Mouse (Mus musculus) lung, postnatal 14 days (tissue): ENCODE results near the gene 1700030K09Rik.

Experiments used
- DNase-seq: peaks from one replicate; pipeline ENCODE4 v3.0.0; 2021

1700030K09Rik gene

GRCm38 (mm10) chr8:72443338-72443993 is at the start of gene 1700030K09Rik, which contains the start of gene Calr3:
TSS of gene 1700030K09Rik (plus strand) at chr8:72443880.
TSS of gene Calr3 (minus strand) at chr8:72443870.
- DNase-seq, result peak; percentile 99

- no peak for DNase-seq
These were observed 42.3 kb upstream of the 1700030K09Rik start for GRCm38 (mm10) chr8:72401381-72401780.

- no peak for DNase-seq
These were observed 40.7 kb upstream of the 1700030K09Rik start for GRCm38 (mm10) chr8:72402981-72403380.

DNA sequence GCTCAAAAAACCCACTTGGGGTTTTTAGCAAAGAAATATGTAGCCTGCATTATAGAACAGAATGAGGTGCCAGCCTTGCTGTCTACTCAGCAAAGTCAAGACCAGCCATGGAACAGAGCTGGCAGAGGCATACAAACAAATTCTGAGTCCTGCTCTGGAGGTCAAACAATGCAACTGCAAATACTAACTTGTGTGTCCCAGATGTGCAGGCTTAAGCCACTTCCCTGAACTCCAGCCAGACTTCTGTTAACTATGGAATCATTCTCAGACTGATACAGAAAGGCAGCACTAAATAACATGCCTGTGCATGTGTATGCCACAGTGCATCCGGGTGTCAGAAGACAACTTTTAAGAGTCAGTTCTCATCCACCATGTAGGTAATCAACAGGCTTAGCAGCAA is 35.8 kb upstream of the 1700030K09Rik start:
- DNase-seq, result no peak

DNA sequence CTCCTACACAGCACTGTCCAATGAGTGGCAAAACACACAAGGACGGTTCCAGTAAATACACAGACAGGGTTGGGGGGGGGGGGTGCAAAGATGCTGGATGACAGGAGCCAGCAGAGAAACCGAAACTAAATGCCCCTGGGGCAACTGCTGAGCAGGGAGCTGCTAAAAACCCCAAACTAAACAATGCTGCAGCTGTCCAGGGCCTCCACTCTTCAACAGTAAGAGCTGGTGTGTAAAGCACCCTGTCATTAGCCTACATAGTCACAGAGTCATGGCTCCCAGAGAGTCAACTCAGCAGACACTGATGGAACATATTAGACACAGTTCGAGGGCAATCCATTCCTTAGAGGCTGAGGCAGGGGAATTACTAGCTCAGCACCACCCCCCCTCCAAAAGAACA is 34.2 kb upstream of the 1700030K09Rik start:
- DNase-seq, result no peak

DNA sequence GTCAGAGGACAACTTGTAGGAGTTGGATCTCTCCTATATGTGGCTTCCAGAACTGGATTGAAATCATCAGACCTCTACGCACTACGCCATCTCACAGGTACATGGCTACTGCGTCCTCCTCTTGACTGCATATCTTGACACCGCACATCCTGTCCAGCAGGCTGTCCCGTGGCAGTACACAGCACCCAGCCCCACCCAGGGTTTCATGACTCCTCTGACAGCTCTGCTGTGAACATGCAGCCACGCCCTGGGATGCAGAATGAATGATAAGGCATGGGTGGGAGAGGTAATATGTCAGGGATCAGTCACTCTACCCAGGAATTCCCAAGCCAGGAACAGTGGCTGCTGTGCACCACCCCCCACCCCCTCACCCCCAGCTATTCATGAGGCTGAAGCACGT is 29.8 kb upstream of the 1700030K09Rik start:
- DNase-seq, result no peak

DNA sequence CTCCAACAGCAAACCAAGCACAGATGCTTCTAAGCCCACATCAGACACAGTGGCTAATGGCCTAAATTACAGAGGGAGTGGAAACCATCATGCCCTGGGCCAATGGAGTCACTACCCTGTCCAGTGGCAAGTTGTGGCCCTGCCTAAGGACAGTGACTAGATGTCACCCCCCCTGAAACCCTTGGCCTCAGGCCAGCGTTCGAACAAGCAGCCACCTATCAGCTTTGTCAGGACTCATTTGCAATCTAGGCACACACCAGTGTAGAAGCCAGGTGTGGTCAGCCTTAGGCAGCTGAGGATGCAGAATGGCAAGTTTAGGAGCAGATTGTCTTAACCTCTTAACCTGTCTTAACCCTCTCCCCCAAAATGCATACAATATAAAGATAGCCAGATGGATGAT is 28.4 kb upstream of the 1700030K09Rik start:
- DNase-seq, result no peak

DNA sequence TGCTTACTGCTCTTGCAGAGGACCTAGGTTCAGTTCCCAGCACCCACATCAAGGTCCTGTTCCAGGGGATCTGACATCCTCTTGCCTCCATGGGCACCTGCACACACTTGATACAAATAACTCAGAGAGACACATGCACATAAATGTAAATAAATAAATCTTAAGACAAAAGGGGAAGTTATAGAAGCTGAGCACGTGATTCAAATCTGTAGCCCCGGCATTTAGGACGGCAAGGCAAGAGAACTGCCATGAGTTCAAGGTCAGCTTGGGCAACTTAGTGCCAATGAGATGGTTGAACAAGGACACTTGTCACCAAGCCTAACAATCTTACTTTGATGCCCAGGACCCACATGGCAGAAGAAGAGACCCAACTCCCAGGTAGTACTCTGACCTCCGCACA is 25.6 kb upstream of the 1700030K09Rik start:
- no peak for DNase-seq

GRCm38 (mm10) chr8:72420571-72421361 is 22.9 kb upstream of the 1700030K09Rik start:
- DNase-seq, result peak; percentile 46

DNA sequence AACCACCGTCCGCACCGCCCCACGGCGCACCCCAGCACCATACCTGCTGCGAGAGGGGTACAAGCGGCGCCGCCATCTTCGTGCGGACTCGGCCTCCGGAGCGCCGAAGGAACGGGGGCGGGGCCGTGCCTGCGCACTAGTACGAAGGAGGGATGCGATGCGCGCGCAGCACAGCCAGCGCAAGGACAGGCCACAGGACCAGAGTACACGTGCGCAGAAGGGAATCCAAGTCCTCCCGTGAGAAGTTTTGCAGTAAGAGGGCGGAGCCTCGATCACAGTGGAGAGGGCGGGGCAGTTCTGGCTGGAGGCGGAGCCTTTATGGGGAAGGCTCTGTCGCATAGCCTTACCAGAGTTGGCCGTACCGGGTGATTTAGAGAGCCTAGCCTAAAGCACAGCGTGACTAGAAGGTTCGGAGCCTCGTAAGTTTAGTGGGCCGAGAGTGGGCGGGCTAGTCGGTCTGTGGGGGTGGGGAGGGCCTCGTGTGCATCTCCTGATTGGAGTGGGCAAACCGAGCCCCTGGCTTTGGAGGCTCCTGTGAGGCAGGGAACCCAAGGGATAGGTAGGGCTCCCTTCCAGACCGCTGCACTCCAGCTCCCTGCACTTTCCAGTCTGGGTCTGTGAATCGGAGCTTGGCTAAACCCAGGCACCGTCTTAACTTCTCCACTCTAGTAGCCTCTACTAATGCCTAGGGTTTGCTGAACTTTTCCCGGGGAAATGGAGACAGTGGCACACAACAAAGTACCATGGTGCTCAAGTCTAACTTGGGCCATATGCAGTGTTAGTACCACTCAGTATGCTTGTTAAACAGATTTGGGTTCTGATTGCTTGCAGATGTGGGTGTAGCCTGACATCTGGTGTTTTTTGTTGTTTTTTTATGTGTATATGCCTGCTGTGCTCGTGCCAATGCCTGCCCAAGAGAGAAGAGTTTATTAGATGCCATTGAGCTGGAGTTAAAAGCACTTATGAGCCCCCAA is 22.0 kb upstream of the 1700030K09Rik start, which contains the start of gene Eps15l1:
Gene Eps15l1 (minus strand): TSS at position 99 of the 974 bp plus-strand sequence.
- DNase-seq, result peak; percentile 99

- DNase-seq, result no peak
These were observed 20.8 kb upstream of the 1700030K09Rik start for GRCm38 (mm10) chr8:72422926-72423325.

GRCm38 (mm10) chr8:72429676-72430075 is 14.0 kb upstream of the 1700030K09Rik start:
- peak; percentile 43 for DNase-seq

DNA sequence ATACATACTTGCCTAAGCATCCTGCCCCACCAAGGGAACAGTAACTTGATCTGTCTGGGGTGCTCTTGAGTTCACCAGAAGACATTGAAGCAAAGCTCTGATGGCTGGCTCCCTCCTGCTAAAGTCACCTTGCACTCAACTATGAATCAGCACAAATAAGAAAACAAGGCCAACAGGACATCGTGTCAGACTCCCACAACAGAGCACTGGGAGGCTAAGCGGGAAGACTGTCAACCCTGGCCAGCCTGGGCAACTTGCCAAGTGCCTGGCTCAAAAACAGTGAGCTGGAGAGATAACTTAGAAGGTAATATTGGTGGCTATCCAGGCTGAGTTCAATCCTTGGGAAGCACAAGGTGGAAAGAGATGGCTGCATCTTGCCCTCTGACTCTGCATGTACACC is 8.7 kb upstream of the 1700030K09Rik start:
- DNase-seq, result peak; percentile 29

GRCm38 (mm10) chr8:72438248-72439015 is 5.2 kb upstream of the 1700030K09Rik start:
- no peak for DNase-seq

GRCm38 (mm10) chr8:72443994-72444350 is 292 bp downstream of the 1700030K09Rik start:
- no peak for DNase-seq

DNA sequence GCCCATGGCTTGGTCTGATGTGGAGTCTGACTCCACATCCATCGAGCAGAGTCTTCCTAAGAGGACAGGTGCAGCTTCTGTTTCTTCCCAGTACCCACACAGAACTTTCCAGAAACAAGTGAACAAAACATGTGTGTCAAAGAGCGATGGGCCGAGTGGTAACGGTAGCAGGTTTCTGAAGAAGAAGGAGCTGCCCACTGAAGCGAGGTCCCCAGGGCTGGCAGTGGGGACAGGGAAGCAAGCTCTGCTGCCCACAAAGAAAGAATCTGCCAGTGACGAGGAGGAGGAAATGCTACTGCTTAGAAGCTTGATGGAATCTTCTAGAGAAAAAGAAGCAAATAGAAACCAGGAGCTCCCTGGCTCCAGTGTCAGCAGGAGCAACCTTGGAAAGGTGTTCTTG is 1.4 kb downstream of the 1700030K09Rik start:
- DNase-seq, result no peak

DNA sequence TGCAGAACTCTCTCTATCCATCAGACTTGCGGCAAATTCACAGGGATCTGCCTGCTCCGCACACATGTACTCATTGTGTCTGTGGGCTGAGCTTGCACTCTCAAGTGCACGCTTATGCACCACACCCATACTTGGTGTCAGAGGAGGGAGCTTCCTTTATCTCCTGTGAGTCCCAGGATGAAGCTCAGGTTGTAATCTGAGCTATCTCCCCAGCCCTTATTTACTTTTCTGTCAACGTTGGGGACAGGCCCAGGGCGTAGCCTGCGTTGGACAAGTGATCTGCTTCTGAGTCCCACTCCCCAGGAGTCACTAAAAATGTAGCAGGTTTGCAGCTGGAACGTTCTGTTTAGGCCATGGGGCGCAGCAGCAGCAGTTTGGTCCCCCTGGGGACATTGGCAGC is 7.8 kb downstream of the 1700030K09Rik start:
- no peak for DNase-seq

- no peak for DNase-seq
These were observed 10.2 kb downstream of the 1700030K09Rik start for GRCm38 (mm10) chr8:72453904-72454303.

- DNase-seq, result no peak
These were observed 11.6 kb downstream of the 1700030K09Rik start for GRCm38 (mm10) chr8:72455317-72455716.

DNA sequence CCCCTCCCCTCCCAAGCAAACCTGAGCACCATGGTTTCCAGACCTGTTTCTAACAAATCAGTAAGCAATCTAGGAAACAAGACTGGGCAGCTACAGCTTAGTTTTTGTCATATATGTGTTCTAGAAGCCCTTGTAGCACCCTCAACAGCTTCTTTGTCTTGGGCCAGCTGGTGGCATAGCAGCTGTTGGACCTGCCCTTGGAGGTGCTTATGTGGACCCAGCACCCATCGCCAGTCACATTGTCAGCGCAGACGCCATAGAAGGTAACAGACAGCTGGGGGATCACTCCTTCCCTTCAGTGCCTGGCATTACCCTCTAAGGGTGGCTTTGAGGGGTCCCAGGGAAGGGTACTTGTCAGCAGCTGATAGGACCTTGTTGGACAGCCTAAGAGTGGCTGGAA is 14.1 kb downstream of the 1700030K09Rik start:
- DNase-seq, result no peak

- no peak for DNase-seq
These were observed 14.8 kb downstream of the 1700030K09Rik start for GRCm38 (mm10) chr8:72458457-72458856.

- DNase-seq, result no peak
These were observed 16.3 kb downstream of the 1700030K09Rik start for GRCm38 (mm10) chr8:72459881-72460533.
